Mouse (Mus musculus): ENCODE results near the gene Dmp1.

DNA sequence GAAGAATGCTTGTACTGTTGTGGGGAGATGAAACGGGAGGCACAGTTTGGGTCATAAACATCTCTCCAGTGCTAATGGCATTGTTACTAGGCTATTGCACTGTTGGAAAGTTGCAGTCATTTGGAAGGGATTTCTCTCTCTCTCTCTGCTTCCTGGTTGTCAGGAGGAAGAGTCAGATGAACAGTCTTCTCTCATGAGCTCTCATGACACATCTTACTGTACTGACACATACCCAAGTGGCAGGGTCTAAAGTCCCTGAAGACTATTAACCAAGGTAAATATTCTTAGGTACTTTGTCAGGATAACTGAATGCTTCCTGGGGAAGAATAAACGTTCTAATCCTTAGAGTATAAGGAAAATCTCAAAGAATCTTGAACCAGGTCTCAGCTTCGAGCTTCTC, 54.2 kb downstream of the Dmp1 start:
- TF ChIP-seq E2F4 (IDR thresholded peaks at IDR 0.05; ENCODE audit: insufficient read depth) (no peak), POLR2A (IDR thresholded peaks at IDR 0.05; ENCODE audit: insufficient read length, low read depth) (no peak), CEBPB (IDR thresholded peaks at IDR 0.05; ENCODE audit: insufficient read depth, poor library complexity, severe bottlenecking) (no peak)
